Mouse (Mus musculus): ENCODE results near the gene Ccdc148. TPM values are rescaled to one million over a fixed set of nuclear protein-coding genes. Genes with fewer than 3 reads are reported as not detected.

The Ccdc148 gene
- total and polyA plus RNA-seq, 3 experiments, result not detected

- Histone ChIP-seq H3K36me3 (ENCODE audit: control insufficient read depth in 1 of 2, insufficient read depth in 2 of 2, low read length in 2 of 2) (no peaks in the 10 kb centered on the region), H3K27me3 (ENCODE audit: control insufficient read depth in 1 of 2, insufficient read depth in 2 of 2, low read length in 2 of 2) (no peaks in the 10 kb centered on the region), H3K9me3 (replicated peaks; ENCODE audit: insufficient read depth, low read length) (no peaks in the 10 kb centered on the region), H3K9ac (ENCODE audit: control insufficient read depth, low read depth, low read length, poor library complexity, severe bottlenecking) (no peak overlapping the region), H3K79me2 (ENCODE audit: control insufficient read depth, insufficient read depth, low read length, poor library complexity) (no peaks in the 10 kb centered on the region), H3K27ac (ENCODE audit: control insufficient read depth, low read depth, low read length) (no peak overlapping the region), H3K4me1 (ENCODE audit: control insufficient read depth in 1 of 2, insufficient read depth in 2 of 2, low read length in 2 of 2) (no peaks in the 10 kb centered on the region), H3K4me3 (ENCODE audit: control insufficient read depth in 1 of 2, insufficient read depth in 1 of 2, low read depth in 2 of 2, low read length in 2 of 2) (no peak overlapping the region)
- no peak for TF ChIP-seq POLR2A (IDR thresholded peaks at IDR 0.05; ENCODE audit: control insufficient read depth in 1 of 2, insufficient read depth in 1 of 2, low read depth in 1 of 2, low read length in 2 of 2, poor library complexity in 1 of 2)
- TF ChIP-seq GATA1 (IDR thresholded peaks at IDR 0.05; ENCODE audit: low read depth, low read length), result no peak
- TF ChIP-seq ZC3H11A (IDR thresholded peaks at IDR 0.05; ENCODE audit: low read depth, low read length), result no peak
- no peak for TF ChIP-seq EP300 (IDR thresholded peaks at IDR 0.05; ENCODE audit: low read depth in 1 of 2, low read length in 2 of 2)
- TF ChIP-seq USF1 (IDR thresholded peaks at IDR 0.05; ENCODE audit: low read depth, low read length), result no peak
- TF ChIP-seq HCFC1 (IDR thresholded peaks at IDR 0.05; ENCODE audit: low read depth, low read length), result no peak
- no peak for TF ChIP-seq ZKSCAN1 (IDR thresholded peaks at IDR 0.05; ENCODE audit: low read depth, low read length)
- TF ChIP-seq MAX (IDR thresholded peaks at IDR 0.05; ENCODE audit: low read length), result no peak
- no peak for TF ChIP-seq CTCF (IDR thresholded peaks at IDR 0.05 in 2 of 3, conservative IDR thresholded peaks at IDR 0.05 in 1 of 3; ENCODE audit: control insufficient read depth in 1 of 3, insufficient read depth in 1 of 3, low read depth in 2 of 3, low read length in 3 of 3, poor library complexity in 1 of 3, severe bottlenecking in 1 of 3)
- no peak for TF ChIP-seq MAZ (IDR thresholded peaks at IDR 0.05; ENCODE audit: low read depth, low read length)
- no peak for TF ChIP-seq TCF12 (IDR thresholded peaks at IDR 0.05; ENCODE audit: low read depth, low read length)
- TF ChIP-seq TAL1 (IDR thresholded peaks at IDR 0.05; ENCODE audit: low read length), result no peak
- TF ChIP-seq USF2 (IDR thresholded peaks at IDR 0.05; ENCODE audit: borderline replicate concordance in 1 of 2, insufficient read depth in 1 of 2, low read depth in 1 of 2, low read length in 2 of 2), result no peak
- no peak for TF ChIP-seq TBP (IDR thresholded peaks at IDR 0.05; ENCODE audit: low read depth, low read length)
- no peak for TF ChIP-seq MYB (IDR thresholded peaks at IDR 0.05; ENCODE audit: low read depth, low read length)
- TF ChIP-seq NELFE (IDR thresholded peaks at IDR 0.05; ENCODE audit: low read depth, low read length), result no peak
- no peak for TF ChIP-seq KAT2A (conservative IDR thresholded peaks at IDR 0.05; ENCODE audit: low read depth, low read length)
- no peak for TF ChIP-seq ETS1 (IDR thresholded peaks at IDR 0.05; ENCODE audit: low read depth, low read length)
- DNase-seq (ENCODE audit: low read depth, low spot score), result no peak
Measured at GRCm38 (mm10) chr2:58787360-58787759, 373.1 kb downstream of the Ccdc148 start.

- no peak overlapping the region for H3K27ac ChIP-seq (ENCODE audit: control insufficient read depth, low read depth, low read length)
- H3K9me3 ChIP-seq (replicated peaks; ENCODE audit: insufficient read depth, low read length), result no peaks in the 10 kb centered on the region
Measured at GRCm38 (mm10) chr2:58786681-58787080, 373.8 kb downstream of the Ccdc148 start.

More at GRCm38 (mm10) chr2:58786681-58787080, 373.8 kb downstream of the Ccdc148 start:
- H3K27me3 ChIP-seq (ENCODE audit: control insufficient read depth in 1 of 2, insufficient read depth in 2 of 2, low read length in 2 of 2), result no peaks in the 10 kb centered on the region
- TF ChIP-seq GABPA (IDR thresholded peaks at IDR 0.05; ENCODE audit: low read depth, low read length) (no peak), POLR2A (IDR thresholded peaks at IDR 0.05; ENCODE audit: control insufficient read depth in 1 of 2, insufficient read depth in 1 of 2, low read depth in 1 of 2, low read length in 2 of 2, poor library complexity in 1 of 2) (no peak), MAZ (IDR thresholded peaks at IDR 0.05; ENCODE audit: low read depth, low read length) (no peak)
- no peaks in the 10 kb centered on the region for H3K36me3 ChIP-seq (ENCODE audit: control insufficient read depth in 1 of 2, insufficient read depth in 2 of 2, low read length in 2 of 2)
- no peaks in the 10 kb centered on the region for H3K4me1 ChIP-seq (ENCODE audit: control insufficient read depth in 1 of 2, insufficient read depth in 2 of 2, low read length in 2 of 2)
- no peak overlapping the region for H3K4me3 ChIP-seq (ENCODE audit: control insufficient read depth in 1 of 2, insufficient read depth in 1 of 2, low read depth in 2 of 2, low read length in 2 of 2)
- DNase-seq (ENCODE audit: low read depth, low spot score), result no peak
- H3K9ac ChIP-seq (ENCODE audit: control insufficient read depth, low read depth, low read length, poor library complexity, severe bottlenecking), result no peak overlapping the region
- no peaks in the 10 kb centered on the region for H3K79me2 ChIP-seq (ENCODE audit: control insufficient read depth, insufficient read depth, low read length, poor library complexity)

Data from MEL (cell line).